Mouse (Mus musculus): ENCODE data around the gene Eef1akmt4. TPM values are rescaled to one million over a fixed set of nuclear protein-coding genes. Genes with fewer than 3 reads are reported as not detected.

Eef1akmt4 gene
- polyA plus RNA-seq, 1 experiment from 2014 or later, result 22.5 TPM

GRCm38 (mm10) chr16:20610501-20611356 is 664 bp upstream of the Eef1akmt4 start:
- peak; percentile 62 for ATAC-seq (ENCODE audit: low FRiP score)
- Histone ChIP-seq H3K4me3 (replicated peaks) (peak overlapping the region; percentile 84), H3K36me3 (replicated peaks) (peaks cover 26% of the 10 kb centered on the region), H3K9me3 (no peaks in the 10 kb centered on the region), H3K9ac (peak overlapping the region; percentile 88), H3K4me2 (peak overlapping the region; percentile 85), H3K27me3 (no peaks in the 10 kb centered on the region), H3K27ac (peak overlapping the region; percentile 92), H3K4me1 (peaks cover 25% of the 10 kb centered on the region)
- under 1% methylated on average over 28 of the region's 28 CpGs for WGBS

GRCm38 (mm10) chr16:20619541-20620398 is 8.4 kb downstream of the Eef1akmt4 start:
- H3K4me3 ChIP-seq (replicated peaks), result peak overlapping the region; percentile 75
- peak overlapping the region; percentile 75 for H3K4me2 ChIP-seq
- H3K36me3 ChIP-seq (replicated peaks), result peaks cover 5% of the 10 kb centered on the region; the same call in 1 of the 2 replicates
- ATAC-seq (ENCODE audit: low FRiP score), result peak; percentile 15
- H3K27ac ChIP-seq, result peak overlapping the region; percentile 82; the same call in 1 of the 2 replicates
- H3K9ac ChIP-seq, result peak overlapping the region; percentile 87
- peaks cover 30% of the 10 kb centered on the region for H3K4me1 ChIP-seq
- WGBS, result 2% methylated on average over 66 of the region's 83 CpGs
- H3K9me3 ChIP-seq, result no peaks in the 10 kb centered on the region
- peaks cover 9% of the 10 kb centered on the region; the same call in 1 of the 2 replicates for H3K27me3 ChIP-seq

GRCm38 (mm10) chr16:20620399-20620735 is 9.0 kb downstream of the Eef1akmt4 start:
- 2% methylated on average over 9 of the region's 9 CpGs for WGBS
- H3K4me1 ChIP-seq, result peaks cover 30% of the 10 kb centered on the region
- H3K27ac ChIP-seq, result peak overlapping the region; percentile 82
- H3K36me3 ChIP-seq (replicated peaks), result peaks cover 5% of the 10 kb centered on the region; the same call in 1 of the 2 replicates
- H3K9me3 ChIP-seq, result no peaks in the 10 kb centered on the region
- H3K9ac ChIP-seq, result peak overlapping the region; percentile 87
- peaks cover 9% of the 10 kb centered on the region; the same call in 1 of the 2 replicates for H3K27me3 ChIP-seq
- H3K4me3 ChIP-seq (replicated peaks), result peak overlapping the region; percentile 75
- peak overlapping the region; percentile 75 for H3K4me2 ChIP-seq
- peak; percentile 4 for ATAC-seq (ENCODE audit: low FRiP score)

DNA sequence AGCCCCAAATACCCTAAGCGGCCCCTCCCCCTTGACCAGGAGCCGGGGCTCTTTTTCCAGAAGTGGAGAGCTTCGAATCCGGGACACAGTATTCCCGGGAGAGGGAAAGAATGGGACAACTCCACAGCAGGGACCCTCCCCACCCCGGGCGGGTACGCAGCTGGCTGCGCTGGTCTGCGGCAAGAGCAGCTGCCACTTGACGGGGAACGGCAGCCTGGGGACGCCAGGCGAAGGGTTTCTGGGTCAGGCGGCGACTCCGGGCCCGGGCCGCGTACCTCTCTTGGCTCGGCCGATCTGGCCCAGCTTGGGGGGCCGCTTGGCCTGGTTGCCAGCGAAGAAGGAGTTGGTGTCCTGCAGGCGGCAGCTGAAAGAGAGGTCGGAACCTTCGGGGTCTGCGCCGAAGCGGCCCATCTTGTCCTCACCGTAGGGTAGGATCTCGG is 9.4 kb downstream of the Eef1akmt4 start:
- Histone ChIP-seq H3K4me3 (replicated peaks) (peak overlapping the region; percentile 75), H3K27me3 (peaks cover 9% of the 10 kb centered on the region; the same call in 1 of the 2 replicates), H3K4me2 (peak overlapping the region; percentile 75), H3K36me3 (replicated peaks) (peaks cover 5% of the 10 kb centered on the region; the same call in 1 of the 2 replicates), H3K9ac (peak overlapping the region; percentile 87), H3K9me3 (no peaks in the 10 kb centered on the region), H3K4me1 (peaks cover 30% of the 10 kb centered on the region), H3K27ac (peak overlapping the region; percentile 82)
- peak; percentile 12 for ATAC-seq (ENCODE audit: low FRiP score)
- under 1% methylated on average over 32 of the region's 32 CpGs for WGBS

GRCm38 (mm10) chr16:20621191-20621990 is 10.0 kb downstream of the Eef1akmt4 start, which contains the start of gene Camk2n2:
Camk2n2 (minus strand) TSS chr16:20621287.
- under 1% methylated on average over 80 of the region's 92 CpGs for WGBS
- H3K4me3 ChIP-seq (replicated peaks), result peak within 1 kb of the TSS; percentile 75
- H3K27ac ChIP-seq, result peak within 1 kb of the TSS; percentile 82
- peaks cover 30% of the 10 kb centered on the region for H3K4me1 ChIP-seq
- H3K9ac ChIP-seq, result peak within 1 kb of the TSS; percentile 87
- H3K36me3 ChIP-seq (replicated peaks), result peaks cover 2% of the 10 kb centered on the region; the same call in 1 of the 2 replicates
- H3K9me3 ChIP-seq, result no peaks in the 10 kb centered on the region
- peaks cover 9% of the 10 kb centered on the region; the same call in 1 of the 2 replicates for H3K27me3 ChIP-seq
- ATAC-seq (ENCODE audit: low FRiP score), result peak; percentile 67
- H3K4me2 ChIP-seq, result peak within 1 kb of the TSS; percentile 75

GRCm38 (mm10) chr16:20621991-20622685 is 10.7 kb downstream of the Eef1akmt4 start:
- peak overlapping the region; percentile 87 for H3K9ac ChIP-seq
- ATAC-seq (ENCODE audit: low FRiP score), result peak; percentile 57
- H3K4me1 ChIP-seq, result peaks cover 30% of the 10 kb centered on the region
- H3K9me3 ChIP-seq, result no peaks in the 10 kb centered on the region
- H3K36me3 ChIP-seq (replicated peaks), result no peaks in the 10 kb centered on the region
- under 1% methylated on average over 36 of the region's 37 CpGs for WGBS
- H3K4me2 ChIP-seq, result peak overlapping the region; percentile 75
- peak overlapping the region; percentile 82 for H3K27ac ChIP-seq
- peak overlapping the region; percentile 75 for H3K4me3 ChIP-seq (replicated peaks)
- peaks cover 9% of the 10 kb centered on the region; the same call in 1 of the 2 replicates for H3K27me3 ChIP-seq

DNA sequence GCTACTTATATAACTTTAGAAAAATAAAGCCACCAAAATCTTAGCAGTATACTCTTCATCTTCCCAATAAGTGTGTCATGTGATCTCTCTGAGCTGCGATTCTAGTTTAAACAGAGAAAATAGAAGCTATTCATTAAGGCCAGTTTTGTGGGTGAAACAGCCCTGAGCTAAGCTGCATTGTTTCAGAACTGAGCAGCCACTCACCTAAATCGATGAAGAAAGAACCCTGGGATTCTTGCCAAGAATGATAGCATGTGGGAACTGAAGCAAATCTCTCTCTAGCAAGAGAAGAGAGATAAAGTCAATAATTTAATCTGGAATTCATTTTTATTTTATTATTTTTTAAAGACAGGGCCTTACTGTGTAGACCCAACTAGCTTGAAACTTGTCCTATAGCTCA is 11.8 kb downstream of the Eef1akmt4 start:
- Histone ChIP-seq H3K4me1 (peaks cover 30% of the 10 kb centered on the region), H3K4me2 (no peak overlapping the region), H3K27me3 (peaks cover 9% of the 10 kb centered on the region; the same call in 1 of the 2 replicates), H3K9me3 (no peaks in the 10 kb centered on the region), H3K27ac (no peak overlapping the region), H3K4me3 (replicated peaks) (no peak overlapping the region), H3K9ac (no peak overlapping the region), H3K36me3 (replicated peaks) (no peaks in the 10 kb centered on the region)
- 14% methylated on average over 2 of the region's 2 CpGs for WGBS
- ATAC-seq (ENCODE audit: low FRiP score), result no peak

DNA sequence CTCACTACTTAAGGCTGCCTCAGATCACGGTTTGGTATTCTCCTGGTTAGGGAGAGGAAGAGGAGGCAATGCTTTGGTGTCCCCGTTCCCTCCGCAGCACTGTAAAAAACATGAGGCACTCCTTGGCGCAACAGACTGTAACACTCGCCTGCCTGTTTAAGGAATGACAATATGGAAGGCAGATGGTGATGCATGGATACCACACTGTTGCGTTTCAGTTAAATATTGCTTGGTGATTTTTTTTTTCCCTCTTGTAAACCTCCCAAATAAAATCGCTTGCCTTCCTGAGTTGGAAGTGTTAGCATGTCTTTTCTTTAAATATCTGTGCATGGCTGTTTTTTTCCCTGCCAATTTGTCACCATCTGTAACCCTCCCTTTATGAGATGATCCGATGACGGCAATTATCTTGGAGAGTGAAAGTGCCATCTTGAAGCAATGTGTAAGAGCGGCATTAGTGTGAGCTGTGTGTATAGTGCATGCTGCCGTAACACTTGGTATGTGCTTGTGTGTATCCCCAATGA is 17.5 kb downstream of the Eef1akmt4 start:
- Histone ChIP-seq H3K9me3 (no peaks in the 10 kb centered on the region), H3K9ac (no peak overlapping the region), H3K4me3 (replicated peaks) (no peak overlapping the region), H3K36me3 (replicated peaks) (no peaks in the 10 kb centered on the region), H3K27me3 (peaks cover 13% of the 10 kb centered on the region), H3K4me1 (peaks cover 17% of the 10 kb centered on the region), H3K4me2 (peak overlapping the region; percentile 94), H3K27ac (no peak overlapping the region)
- 56% methylated on average over 11 of the region's 11 CpGs for WGBS
- no peak for ATAC-seq (ENCODE audit: low FRiP score)

DNA sequence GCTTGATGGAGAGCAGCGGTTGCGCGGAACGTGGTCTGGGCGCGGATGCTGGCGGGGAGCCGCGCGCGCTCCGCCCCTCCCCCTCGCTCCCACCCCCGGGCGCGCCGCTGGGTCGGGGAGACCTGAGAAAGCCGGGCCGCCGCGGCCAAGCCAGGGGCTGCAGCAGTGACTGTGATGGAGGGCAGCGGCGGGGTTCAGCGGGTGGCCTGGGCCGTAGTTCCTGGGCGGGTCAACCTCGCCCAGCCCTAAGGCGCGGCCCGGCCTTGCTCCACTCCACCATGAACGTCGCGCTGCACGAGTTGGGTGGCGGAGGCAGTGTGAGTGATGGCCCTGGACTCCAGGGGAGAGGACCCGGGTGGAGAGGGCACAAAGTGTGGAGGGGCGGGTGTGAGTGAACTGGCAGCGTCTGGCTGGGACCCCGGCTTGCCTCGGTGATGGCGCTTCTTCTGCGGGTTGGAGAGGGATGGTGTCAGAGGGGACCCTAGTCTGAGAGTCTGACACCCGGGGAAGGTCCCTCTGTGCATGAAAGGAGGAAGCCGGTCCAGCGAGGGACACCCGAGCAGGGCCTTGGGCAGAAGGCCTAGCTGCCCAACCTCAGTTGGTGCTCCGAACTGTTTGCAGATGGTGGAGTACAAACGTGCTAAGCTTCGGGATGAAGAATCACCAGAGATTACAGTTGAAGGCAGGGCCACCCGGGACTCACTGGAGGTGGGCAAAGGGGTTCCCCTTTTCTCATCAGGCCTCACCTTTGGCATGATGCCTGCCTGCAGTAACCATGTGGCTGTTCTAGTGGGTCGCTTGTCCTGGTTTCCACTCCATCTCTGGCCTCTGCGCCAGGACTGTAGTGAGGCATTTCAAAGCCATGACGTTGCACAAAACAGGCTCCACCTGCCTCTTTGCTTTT is 18.6 kb downstream of the Eef1akmt4 start, which contains the start of gene Ece2:
Gene Ece2, plus strand, starts transcription at position 98 of the 904 bp plus-strand sequence.
- Histone ChIP-seq H3K27ac (peak within 1 kb of the TSS; percentile 53; the same call in 1 of the 2 replicates), H3K4me1 (peaks cover 17% of the 10 kb centered on the region), H3K4me3 (replicated peaks) (peak within 1 kb of the TSS; percentile 64), H3K4me2 (peak within 1 kb of the TSS; percentile 94), H3K9me3 (no peaks in the 10 kb centered on the region), H3K36me3 (replicated peaks) (no peaks in the 10 kb centered on the region), H3K27me3 (peaks cover 13% of the 10 kb centered on the region), H3K9ac (peak within 1 kb of the TSS; percentile 75)
- whole genome bisulfite sequencing, result 7% methylated on average over 49 of the region's 54 CpGs
- ATAC-seq (ENCODE audit: low FRiP score), result peak; percentile 70

GRCm38 (mm10) chr16:20637410-20637809 is 26.0 kb downstream of the Eef1akmt4 start:
- WGBS, result 82% methylated on average over 8 of the region's 8 CpGs
- H3K27ac ChIP-seq, result no peak overlapping the region
- H3K4me1 ChIP-seq, result no peaks in the 10 kb centered on the region
- no peak overlapping the region for H3K9ac ChIP-seq
- ATAC-seq (ENCODE audit: low FRiP score), result no peak
- H3K36me3 ChIP-seq (replicated peaks), result no peaks in the 10 kb centered on the region
- H3K27me3 ChIP-seq, result no peaks in the 10 kb centered on the region
- no peak overlapping the region for H3K4me2 ChIP-seq
- no peaks in the 10 kb centered on the region for H3K9me3 ChIP-seq
- H3K4me3 ChIP-seq (replicated peaks), result no peak overlapping the region

Data from forebrain, embryonic 12.5 days (tissue).